In the genomic region with DNA sequence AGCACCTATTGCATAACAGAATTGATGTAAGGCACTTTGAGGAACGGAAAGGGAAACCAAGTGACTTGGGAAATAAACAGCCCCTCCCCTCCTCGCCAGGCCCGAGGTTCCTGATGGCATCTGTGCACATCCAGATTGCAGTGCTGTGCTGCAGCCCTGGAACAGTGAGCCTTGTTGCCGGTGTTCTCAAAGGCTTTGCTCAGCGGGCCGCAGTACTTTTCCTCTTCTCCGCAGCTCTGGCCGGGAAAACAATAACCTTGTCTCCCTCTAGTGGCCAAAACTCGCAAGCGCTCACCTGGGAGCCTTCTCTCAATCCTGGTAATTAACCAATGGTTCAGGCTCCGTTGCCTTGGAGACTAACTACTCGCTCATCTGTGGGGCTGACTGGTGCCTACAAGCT, we compare ENCODE assay signal across 8 mouse cellular contexts. TPM values are rescaled to one million over a fixed set of nuclear protein-coding genes. Genes with fewer than 3 reads are reported as not detected.
A peak's percentile ranks its signal among the peaks of the same experiment; 100 is the strongest.
DNase-seq lines count a peak whose midpoint lies in the region; ATAC-seq and TF ChIP-seq lines count a peak whose summit lies in the region.

No protein-coding gene starts in this region.

- TF ChIP-seq CTCF in E14TG2a.4 (conservative IDR thresholded peaks at IDR 0.05; ENCODE audit: low read length), result peak; percentile 97

- H3K27ac ChIP-seq in forebrain, embryonic 16.5 days (ENCODE audit: low read length), result no peak overlapping the region
- H3K27ac ChIP-seq in lung, embryonic 15.5 days, result no peak overlapping the region

- H3K27me3 ChIP-seq in E14TG2a.4 (ENCODE audit: insufficient read depth, low read length), result peaks cover 40% of the 10 kb centered on the region
- no peaks in the 10 kb centered on the region for H3K27me3 ChIP-seq in forebrain, embryonic 16.5 days (replicated peaks; ENCODE audit: control insufficient read depth, insufficient read depth, low read length)
- peaks cover 24% of the 10 kb centered on the region; the same call in 1 of the 2 replicates for H3K27me3 ChIP-seq in lung, embryonic 15.5 days

- peak; percentile 75 for ATAC-seq in cerebellum, adult (ENCODE audit: insufficient number of reproducible peaks, low FRiP score, low TSS enrichment)
- ATAC-seq in forebrain, embryonic 16.5 days, result peak; percentile 88
- peak; percentile 37; the same call in 1 of the 2 replicates for ATAC-seq in lung, embryonic 15.5 days (ENCODE audit: borderline replicate concordance, extremely low read depth, low FRiP score, low TSS enrichment)

- peak overlapping the region; percentile 27 for H3K4me2 ChIP-seq in forebrain, embryonic 16.5 days (ENCODE audit: low read length)
- peak overlapping the region; percentile 44; the same call in 1 of the 2 replicates for H3K4me2 ChIP-seq in lung, embryonic 15.5 days

- H3K36me3 ChIP-seq in E14TG2a.4 (ENCODE audit: insufficient read depth, low read length), result no peaks in the 10 kb centered on the region
- H3K36me3 ChIP-seq in forebrain, embryonic 16.5 days (ENCODE audit: control insufficient read depth, insufficient read depth), result no peaks in the 10 kb centered on the region
- H3K36me3 ChIP-seq in lung, embryonic 15.5 days, result no peaks in the 10 kb centered on the region

- 0 out of 2 replicates have a peak overlapping the region, but pooled peaks have one; percentile 12 for H3K9ac ChIP-seq in forebrain, embryonic 16.5 days (replicated peaks; ENCODE audit: low read depth, low read length)
- no peak overlapping the region for H3K9ac ChIP-seq in lung, embryonic 15.5 days

- peaks cover 13% of the 10 kb centered on the region for H3K4me1 ChIP-seq in E14TG2a.4 (replicated peaks; ENCODE audit: low read depth, low read length)
- H3K4me1 ChIP-seq in forebrain, embryonic 16.5 days (replicated peaks; ENCODE audit: control insufficient read depth, insufficient read depth, low read length), result peaks cover 10% of the 10 kb centered on the region
- H3K4me1 ChIP-seq in lung, embryonic 15.5 days, result no peaks in the 10 kb centered on the region

- 2% methylated on average over 12 of the region's 12 CpGs for WGBS in forebrain, embryonic 16.5 days
- WGBS in lung, embryonic 15.5 days, result 3% methylated on average over 12 of the region's 12 CpGs

- peak; percentile 81 for DNase-seq in heart, postnatal 4 days
- peak; percentile 92 for DNase-seq in layer of hippocampus, adult 9-10 months (ENCODE audit: low spot score)
- peak; percentile 2 for DNase-seq in ovary, adult 18-20 months (ENCODE audit: low spot score)
- peak; percentile 56 for DNase-seq in thymus, postnatal 14 days

- H3K4me3 ChIP-seq in E14TG2a.4 (replicated peaks; ENCODE audit: low read length), result no peak overlapping the region
- no peak overlapping the region for H3K4me3 ChIP-seq in forebrain, embryonic 16.5 days (replicated peaks; ENCODE audit: low read length)
- no peak overlapping the region for H3K4me3 ChIP-seq in lung, embryonic 15.5 days

- H3K9me3 ChIP-seq in E14TG2a.4 (ENCODE audit: low read length), result no peaks in the 10 kb centered on the region
- H3K9me3 ChIP-seq in forebrain, embryonic 16.5 days (ENCODE audit: control insufficient read depth, low read length), result no peaks in the 10 kb centered on the region
- H3K9me3 ChIP-seq in lung, embryonic 15.5 days, result no peaks in the 10 kb centered on the region

RNA-seq across cellular contexts. Expression of a gene that starts 38.4 kb away (rescaled TPM):
- polyA plus RNA-seq in forebrain, embryonic 16.5 days (2015; fragmentation: Nextera tagmentation; extraction: Ambion mirVana), result 14.2 and 16.8 TPM in 2 replicates
- 1 to 10 TPM; 2.0 to 2.1 TPM for total RNA-seq in heart, postnatal 4 days (2021)
- polyA plus RNA-seq in lung, embryonic 15.5 days (2015; fragmentation: Nextera tagmentation; extraction: Ambion mirVana), result 1.2 and 1.6 TPM in 2 replicates

RNA-seq across cellular contexts. Expression of a gene that starts 55.9 kb away (rescaled TPM):
- 4.5 and 4.9 TPM in 2 replicates for polyA plus RNA-seq in forebrain, embryonic 16.5 days (2015; fragmentation: Nextera tagmentation; extraction: Ambion mirVana)
- total RNA-seq in heart, postnatal 4 days (2021), result under 1 TPM; 0.29 to 0.59 TPM
- 0.34 and 0.35 TPM in 2 replicates for polyA plus RNA-seq in lung, embryonic 15.5 days (2015; fragmentation: Nextera tagmentation; extraction: Ambion mirVana)

Comparison
In these comparisons a context has a peak if more than half of its experiments do, and no peak if none do; other contexts are left out.
1. ATAC-seq: peak in every context shown above with its lines; median percentile 88 in forebrain, embryonic 16.5 days; 75 in cerebellum, adult; 37 in lung, embryonic 15.5 days.
2. DNase-seq: peak in every context shown above with its lines; median percentile 92 in layer of hippocampus, adult 9-10 months; 81 in heart, postnatal 4 days; 56 in thymus, postnatal 14 days; 2 in ovary, adult 18-20 months.